Mouse (Mus musculus) right cerebral cortex, postnatal 36 days (tissue): ENCODE results near the gene Grem1.
A peak's percentile ranks its signal among the peaks of the same experiment; 100 is the strongest.

Experiments
- DNase-seq, 2 experiments: peaks; one replicate each; pipeline ENCODE4 v3.0.0; 2022; ENCODE audit warnings: low spot score in 2 of 2, mixed read lengths in 1 of 2

Grem1 gene

DNA sequence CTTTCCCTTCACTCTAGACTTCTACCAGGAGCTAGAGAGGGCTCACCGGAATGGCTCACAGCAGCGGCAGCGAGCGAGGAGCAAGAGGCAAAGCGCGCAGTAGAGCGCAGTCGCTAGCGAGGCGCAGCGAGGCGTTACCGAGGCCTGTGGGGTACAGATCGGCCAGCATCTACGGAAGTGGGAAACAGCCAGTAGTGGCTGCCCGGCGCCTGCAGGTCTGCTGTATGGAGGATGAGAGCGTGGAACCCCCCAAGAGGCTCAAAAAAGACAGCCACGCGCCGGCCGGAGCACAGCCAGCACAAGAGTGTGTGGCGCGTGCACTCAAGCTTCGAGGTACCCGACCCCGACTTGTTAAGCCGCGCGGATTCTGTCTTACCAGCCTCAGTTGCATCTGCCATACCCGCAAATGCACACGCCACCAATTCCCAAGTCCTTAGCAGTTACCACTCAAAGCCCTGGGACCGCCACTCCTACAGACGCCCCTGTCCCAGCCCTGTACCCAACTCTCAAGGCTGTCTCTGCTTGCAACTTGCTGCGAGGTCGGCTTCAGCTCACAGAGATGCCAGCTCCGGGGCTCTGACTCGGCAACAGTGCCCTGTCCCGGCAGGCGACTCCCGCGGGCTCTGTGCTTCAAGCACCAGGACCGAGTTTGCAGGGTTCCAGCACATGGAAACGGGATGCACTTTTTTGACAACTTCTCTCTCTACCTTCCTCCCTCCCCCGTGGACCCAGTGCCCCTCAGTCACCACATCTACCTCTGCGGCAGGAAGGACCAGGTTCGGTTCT lies 728 bp downstream of the Grem1 start:
- DNase-seq: peak in 1 of 2 experiments; percentile 26

DNA sequence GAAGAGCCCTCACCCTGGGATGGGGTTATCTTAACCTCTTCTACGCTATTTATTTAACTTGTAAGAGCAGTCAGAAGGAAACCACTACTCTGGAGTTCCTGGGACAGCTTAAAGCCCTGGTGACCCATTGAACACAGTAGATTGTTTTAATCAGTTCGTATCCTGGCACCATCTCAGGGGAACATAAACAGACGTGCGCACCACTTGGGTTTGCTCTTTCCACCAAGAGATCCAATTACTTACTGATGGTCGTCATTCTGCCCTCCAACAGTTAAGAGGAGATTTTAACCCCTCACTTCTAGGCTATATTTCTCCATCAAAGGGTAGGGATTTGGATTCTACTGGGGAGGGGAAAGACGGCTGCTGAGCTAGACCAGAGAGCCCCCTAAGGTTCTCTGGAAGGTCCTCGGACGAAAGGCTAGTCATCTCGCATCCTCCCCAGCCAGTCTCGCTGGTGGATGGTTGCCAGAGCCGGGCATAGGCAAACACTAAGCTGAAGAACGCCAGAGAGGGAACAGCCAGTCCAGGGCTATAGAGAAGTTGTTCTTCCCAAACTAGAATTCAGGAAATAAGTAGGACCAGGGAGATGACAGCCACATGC lies 1.4 kb downstream of the Grem1 start:
- no peak for DNase-seq

DNA sequence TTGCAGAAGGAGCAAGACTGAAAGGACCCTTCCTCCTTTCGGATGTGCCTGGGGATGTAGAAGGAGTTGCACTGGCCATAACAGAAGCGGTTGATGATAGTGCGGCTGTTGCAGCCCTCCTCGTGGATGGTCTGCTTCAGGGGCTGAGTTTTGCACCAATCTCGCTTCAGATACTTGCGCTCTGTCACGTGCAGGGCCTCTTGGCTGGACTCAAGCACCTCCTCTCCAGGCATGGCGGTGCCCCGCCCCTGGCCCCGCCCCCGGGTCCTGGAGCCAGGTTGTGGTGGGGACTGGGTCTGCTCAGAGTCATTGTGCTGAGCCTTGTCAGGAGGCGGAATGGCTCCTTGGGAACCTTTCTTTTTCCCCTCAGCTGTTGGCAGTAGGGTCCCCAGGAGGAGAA lies 8.7 kb downstream of the Grem1 start:
- DNase-seq: no peak

DNA sequence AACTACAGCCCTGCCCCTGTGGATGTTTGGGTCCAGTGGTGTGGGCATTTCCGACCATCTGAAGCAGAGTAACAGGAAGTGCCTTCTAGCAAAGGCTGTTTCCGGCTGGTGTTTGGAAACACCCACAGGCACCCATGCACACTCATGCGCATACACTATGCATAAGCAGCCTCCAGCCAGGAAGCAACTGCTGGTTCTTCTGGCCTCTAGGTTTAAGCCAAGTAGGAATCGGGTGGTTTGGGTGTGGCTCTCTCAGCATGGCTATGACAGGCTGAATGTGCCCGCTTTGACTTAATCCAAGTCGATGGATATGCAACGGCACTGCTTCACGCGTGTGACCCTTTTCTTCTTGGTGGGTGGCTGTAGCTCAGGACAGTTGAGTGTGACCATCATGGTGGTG lies 9.1 kb downstream of the Grem1 start:
- DNase-seq: no peak

DNA sequence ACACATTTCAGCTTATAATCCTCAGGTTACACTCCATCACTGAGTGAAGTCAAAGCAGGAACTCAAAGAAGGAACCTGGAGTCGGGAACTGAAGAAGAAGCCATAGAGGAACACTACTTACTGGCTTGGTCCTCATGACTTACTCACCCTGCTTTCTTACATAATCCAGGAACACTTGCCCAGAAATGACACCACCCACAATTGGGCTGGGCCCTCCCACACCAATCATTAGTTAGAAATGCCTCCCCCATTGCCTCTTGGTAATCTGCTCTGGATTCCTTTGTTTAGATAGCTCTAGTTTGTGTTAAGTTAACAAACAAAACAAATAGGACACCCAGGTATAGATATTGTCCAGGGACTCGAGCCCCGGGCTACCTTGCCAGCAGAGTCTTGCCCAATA lies 29.9 kb downstream of the Grem1 start:
- no peak for DNase-seq

GRCm38 (mm10) chr2:113714801-113715200 lies 43.6 kb downstream of the Grem1 start:
- no peak for DNase-seq

GRCm38 (mm10) chr2:113713406-113713805 lies 45.0 kb downstream of the Grem1 start:
- DNase-seq: no peak

- no peak for DNase-seq
Measured at GRCm38 (mm10) chr2:113707507-113707906, 50.9 kb downstream of the Grem1 start.

GRCm38 (mm10) chr2:113701507-113701906 lies 56.9 kb downstream of the Grem1 start:
- no peak for DNase-seq

DNA sequence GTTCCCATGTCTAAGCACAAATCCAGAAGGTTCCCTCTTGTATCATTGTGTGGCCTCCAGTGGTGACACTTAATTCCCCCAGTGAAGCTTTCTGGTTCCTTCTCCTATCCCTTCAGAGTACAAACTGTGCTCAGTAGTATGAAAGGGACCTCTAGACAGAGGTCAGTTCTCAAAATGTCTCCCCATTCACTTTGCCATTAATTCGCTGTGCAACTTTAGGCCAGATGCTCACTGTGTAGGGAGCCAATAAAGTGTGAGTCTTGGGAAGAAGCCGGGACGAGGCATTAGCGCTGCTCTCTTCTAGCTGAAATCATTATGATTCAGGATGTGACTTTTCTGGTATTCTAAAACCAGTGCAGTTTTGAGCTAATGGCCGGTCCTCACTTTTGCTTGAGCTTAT lies 61.8 kb downstream of the Grem1 start:
- DNase-seq: no peak

GRCm38 (mm10) chr2:113696222-113696621 lies 62.2 kb downstream of the Grem1 start:
- no peak for DNase-seq
